In genomic region chr7:17062845-17063244, GRCm38 (mm10) we compare ENCODE assay signal across 8 mouse cellular contexts. TPM values are rescaled to one million over a fixed set of nuclear protein-coding genes. Genes with fewer than 3 reads are reported as not detected.
DNase-seq lines count a peak whose midpoint lies in the region; ATAC-seq lines count a peak whose summit lies in the region.

No protein-coding gene starts in this region.

- H3K9ac ChIP-seq in neural tube, embryonic 11.5 days (ENCODE audit: low read length), result peak overlapping the region; percentile 14; the same call in 1 of the 2 replicates
- H3K9ac ChIP-seq in hindbrain, embryonic 12.5 days, result peak overlapping the region; percentile 62
- peak overlapping the region; percentile 22; the same call in 1 of the 2 replicates for H3K9ac ChIP-seq in liver, embryonic 13.5 days

- peaks cover 4% of the 10 kb centered on the region; the same call in 1 of the 2 replicates for H3K4me1 ChIP-seq in neural tube, embryonic 11.5 days (ENCODE audit: control insufficient read depth, insufficient read depth, low read length)
- peaks cover 46% of the 10 kb centered on the region for H3K4me1 ChIP-seq in hindbrain, embryonic 12.5 days
- H3K4me1 ChIP-seq in liver, embryonic 13.5 days (replicated peaks), result peaks cover 61% of the 10 kb centered on the region

- H3K27me3 ChIP-seq in neural tube, embryonic 11.5 days (ENCODE audit: control insufficient read depth, insufficient read depth, low read length), result no peaks in the 10 kb centered on the region
- H3K27me3 ChIP-seq in hindbrain, embryonic 12.5 days, result peaks cover 37% of the 10 kb centered on the region
- peaks cover 26% of the 10 kb centered on the region for H3K27me3 ChIP-seq in liver, embryonic 13.5 days

- no peaks in the 10 kb centered on the region for H3K36me3 ChIP-seq in neural tube, embryonic 11.5 days (ENCODE audit: control insufficient read depth, insufficient read depth, low read length)
- H3K36me3 ChIP-seq in hindbrain, embryonic 12.5 days, result no peaks in the 10 kb centered on the region
- H3K36me3 ChIP-seq in liver, embryonic 13.5 days, result no peaks in the 10 kb centered on the region

- DNase-seq in neural tube, embryonic 11.5 days (ENCODE audit: low spot score), result no peak
- DNase-seq in neural tube, embryonic 10.5 days (ENCODE audit: extremely low spot score, low spot score), result no peak
- DNase-seq in liver, embryonic 13.5 days, result no peak
- no peak for DNase-seq in gastrocnemius, postnatal 14 days
- DNase-seq in ovary, postnatal 14 days (ENCODE audit: low spot score), result no peak
- DNase-seq in layer of hippocampus, adult 8-10 months (ENCODE audit: low spot score in 2 of 2), result no peak

- no peak overlapping the region for H3K27ac ChIP-seq in neural tube, embryonic 11.5 days (ENCODE audit: low read depth, low read length)
- 0 out of 2 replicates have a peak overlapping the region, but pooled peaks have one; percentile 4 for H3K27ac ChIP-seq in hindbrain, embryonic 12.5 days
- H3K27ac ChIP-seq in liver, embryonic 13.5 days, result no peak overlapping the region

- H3K9me3 ChIP-seq in neural tube, embryonic 11.5 days (ENCODE audit: control insufficient read depth, low read length), result no peaks in the 10 kb centered on the region
- H3K9me3 ChIP-seq in hindbrain, embryonic 12.5 days (replicated peaks), result no peaks in the 10 kb centered on the region
- no peaks in the 10 kb centered on the region for H3K9me3 ChIP-seq in liver, embryonic 13.5 days (replicated peaks)

- ATAC-seq in neural tube, embryonic 11.5 days (ENCODE audit: insufficient read depth, low FRiP score, low TSS enrichment), result peak; percentile 10; the same call in 1 of the 2 replicates
- ATAC-seq in hindbrain, embryonic 12.5 days (ENCODE audit: low FRiP score), result peak; percentile 21
- ATAC-seq in liver, embryonic 13.5 days (ENCODE audit: low read depth), result no peak
- peak; percentile 31; the same call in 1 of the 2 replicates for ATAC-seq in neutrophil, adult 5-6 weeks (ENCODE audit: extremely low read depth, insufficient number of reproducible peaks, low FRiP score, poor library complexity, severe bottlenecking)

- H3K4me3 ChIP-seq in neural tube, embryonic 11.5 days (ENCODE audit: low read depth, low read length), result peak overlapping the region; percentile 36
- peak overlapping the region; percentile 40 for H3K4me3 ChIP-seq in hindbrain, embryonic 12.5 days
- peak overlapping the region; percentile 35 for H3K4me3 ChIP-seq in liver, embryonic 13.5 days (replicated peaks)

- H3K4me2 ChIP-seq in neural tube, embryonic 11.5 days (ENCODE audit: low read depth), result peak overlapping the region; percentile 60
- H3K4me2 ChIP-seq in hindbrain, embryonic 12.5 days (replicated peaks), result peak overlapping the region; percentile 62
- H3K4me2 ChIP-seq in liver, embryonic 13.5 days, result peak overlapping the region; percentile 58

- intact Hi-C loops in gastrocnemius, postnatal 14 days (cut with DNase I; ENCODE audit: low total_unique reads), result no loop called here

- WGBS in neural tube, embryonic 11.5 days, result 26% methylated on average over 11 of the region's 11 CpGs
- 22% methylated on average over 11 of the region's 11 CpGs for WGBS in hindbrain, embryonic 12.5 days
- WGBS in liver, embryonic 13.5 days (ENCODE audit: insufficient replicate concordance), result 3% methylated on average over 11 of the region's 11 CpGs

RNA-seq across cellular contexts. Expression of gene Hif3a, which starts 0.6 kb away (rescaled TPM):
- polyA plus RNA-seq in neural tube, embryonic 11.5 days (2014; fragmentation: Nextera tagmentation; extraction: Ambion mirVana), result 6.9 and 7.6 TPM in 2 replicates
- 7.9 and 9.5 TPM in 2 replicates for polyA plus RNA-seq in hindbrain, embryonic 12.5 days (2016; fragmentation: Nextera tagmentation; extraction: Ambion mirVana)
- 12.6 and 14.8 TPM in 2 replicates for polyA plus RNA-seq in liver, embryonic 13.5 days (2015; fragmentation: Nextera tagmentation; extraction: Ambion mirVana)
- not detected in 2 replicates for total RNA-seq in neutrophil, adult 5-6 weeks (2017)
- 1 to 10 TPM; 1.6 to 6.0 TPM for total RNA-seq in gastrocnemius, postnatal 14 days (2021)
- total RNA-seq in layer of hippocampus, adult 8-10 months (2022), result 10 to 100 TPM in 2 of 4 experiments, 1 to 10 TPM in 2; 8.3 to 14.6 (median 11.2) TPM

RNA-seq across cellular contexts. Expression of gene Psg16, which starts 11.0 kb away (rescaled TPM):
- polyA plus RNA-seq in neural tube, embryonic 11.5 days (2014; fragmentation: Nextera tagmentation; extraction: Ambion mirVana), result 0.09 TPM in 1 of 2 replicates, not detected in the other
- polyA plus RNA-seq in hindbrain, embryonic 12.5 days (2016; fragmentation: Nextera tagmentation; extraction: Ambion mirVana), result 0.26 and 0.36 TPM in 2 replicates
- polyA plus RNA-seq in liver, embryonic 13.5 days (2015; fragmentation: Nextera tagmentation; extraction: Ambion mirVana), result 0.08 and 0.09 TPM in 2 replicates
- total RNA-seq in neutrophil, adult 5-6 weeks (2017), result 0.35 and 0.74 TPM in 2 replicates
- total RNA-seq in gastrocnemius, postnatal 14 days (2021), result under 1 TPM; 0.04 to 0.09 TPM
- total RNA-seq in layer of hippocampus, adult 8-10 months (2022), result 1 to 10 TPM; 3.2 to 4.9 (median 3.8) TPM

RNA-seq across cellular contexts. Expression of gene Ppp5c, which starts 35.1 kb away (rescaled TPM):
- polyA plus RNA-seq in neural tube, embryonic 11.5 days (2014; fragmentation: Nextera tagmentation; extraction: Ambion mirVana), result 120 and 128 TPM in 2 replicates
- 101 and 102 TPM in 2 replicates for polyA plus RNA-seq in hindbrain, embryonic 12.5 days (2016; fragmentation: Nextera tagmentation; extraction: Ambion mirVana)
- 54.0 and 61.1 TPM in 2 replicates for polyA plus RNA-seq in liver, embryonic 13.5 days (2015; fragmentation: Nextera tagmentation; extraction: Ambion mirVana)
- total RNA-seq in neutrophil, adult 5-6 weeks (2017), result 50.3 and 54.0 TPM in 2 replicates
- 10 to 100 TPM; 56.3 to 67.8 TPM for total RNA-seq in gastrocnemius, postnatal 14 days (2021)
- 100 to 1,000 TPM; 147 to 166 (median 151) TPM for total RNA-seq in layer of hippocampus, adult 8-10 months (2022)
